Mouse (Mus musculus): ENCODE data around the gene Rgr. TPM values are rescaled to one million over a fixed set of nuclear protein-coding genes. Genes with fewer than 3 reads are reported as not detected.

The Rgr gene
- not detected in 2 replicates for polyA plus RNA-seq (2012)

GRCm38 (mm10) chr14:37048914-37049410, at the start of gene Rgr:
Rgr (minus strand) TSS chr14:37048964.
- TF ChIP-seq GATA1 (IDR thresholded peaks at IDR 0.05; ENCODE audit: low read length) = no peak

- TF ChIP-seq GATA1 (IDR thresholded peaks at IDR 0.05; ENCODE audit: low read length) = no peak
These were observed 49.3 kb upstream of the Rgr start, which contains the start of gene Cdhr1 for GRCm38 (mm10) chr14:37097956-37098530. Cdhr1 (minus strand) TSS chr14:37098347.

DNA sequence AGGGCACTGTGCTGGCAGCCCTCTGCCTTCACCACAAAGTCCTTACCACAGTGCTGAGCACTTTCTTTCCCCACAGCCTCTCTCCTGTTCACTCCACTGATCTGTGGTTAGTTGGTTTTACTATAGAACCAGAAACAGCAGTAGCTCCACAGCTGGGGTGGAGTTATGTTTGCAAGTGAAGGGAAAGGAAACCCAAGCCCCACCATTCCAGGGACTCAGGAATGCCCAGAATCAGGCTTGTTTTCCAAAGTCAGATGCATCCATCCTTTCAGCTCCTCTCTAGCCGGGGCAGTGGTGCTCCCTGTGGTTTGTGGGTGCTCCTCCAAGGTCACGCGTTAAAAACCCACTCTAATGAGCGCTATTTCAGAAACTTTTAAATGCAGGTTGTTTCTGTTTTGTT, 46.8 kb upstream of the Rgr start:
- TF ChIP-seq GATA1 (IDR thresholded peaks at IDR 0.05; ENCODE audit: low read length) = no peak

DNA sequence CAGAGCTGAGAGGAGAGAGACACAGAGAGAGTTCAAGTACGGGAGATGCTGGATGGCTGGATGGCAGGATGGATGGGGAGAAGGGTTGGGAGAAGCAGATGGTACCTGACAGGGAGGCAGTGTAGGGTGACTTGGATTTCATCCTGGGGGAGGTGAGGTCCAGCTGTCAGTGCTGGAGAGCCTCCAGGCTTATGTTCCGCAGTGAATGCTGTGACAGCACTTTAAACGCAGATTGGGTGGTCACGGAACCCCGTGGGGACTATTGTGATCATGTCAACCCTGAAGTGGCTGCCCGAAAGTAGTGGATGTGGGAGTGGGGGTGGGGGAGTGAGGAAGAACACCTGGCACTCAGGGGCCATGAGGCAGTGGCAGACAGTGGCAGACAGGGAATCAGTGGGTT, 45.7 kb upstream of the Rgr start:
- TF ChIP-seq GATA1 (IDR thresholded peaks at IDR 0.05; ENCODE audit: low read length) = no peak

GRCm38 (mm10) chr14:37083755-37084154, 35.0 kb upstream of the Rgr start:
- TF ChIP-seq GATA1 (IDR thresholded peaks at IDR 0.05; ENCODE audit: low read length) = no peak

DNA sequence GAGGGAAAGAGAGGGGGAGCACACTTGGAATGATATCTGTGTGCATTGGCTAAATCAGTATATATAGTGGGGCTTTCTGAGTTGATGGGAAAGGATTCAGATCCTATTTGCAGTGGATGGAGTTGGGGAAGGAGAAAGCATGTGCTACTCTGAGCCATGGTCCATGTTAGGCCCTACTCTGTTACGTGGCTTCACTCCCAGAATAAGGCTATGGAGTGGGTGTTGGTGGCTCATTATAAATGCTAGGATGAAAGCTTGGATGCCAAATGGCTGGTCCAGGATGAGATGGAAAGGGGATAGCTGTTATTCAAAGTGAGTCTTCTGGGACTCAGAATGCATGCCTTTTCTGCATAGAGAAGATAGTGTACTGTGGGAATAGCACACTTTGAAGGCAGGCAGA, 32.0 kb upstream of the Rgr start:
- TF ChIP-seq GATA1 (IDR thresholded peaks at IDR 0.05; ENCODE audit: low read length) = no peak

GRCm38 (mm10) chr14:37068516-37068915, 19.8 kb upstream of the Rgr start:
- TF ChIP-seq GATA1 (IDR thresholded peaks at IDR 0.05; ENCODE audit: low read length) = no peak

DNA sequence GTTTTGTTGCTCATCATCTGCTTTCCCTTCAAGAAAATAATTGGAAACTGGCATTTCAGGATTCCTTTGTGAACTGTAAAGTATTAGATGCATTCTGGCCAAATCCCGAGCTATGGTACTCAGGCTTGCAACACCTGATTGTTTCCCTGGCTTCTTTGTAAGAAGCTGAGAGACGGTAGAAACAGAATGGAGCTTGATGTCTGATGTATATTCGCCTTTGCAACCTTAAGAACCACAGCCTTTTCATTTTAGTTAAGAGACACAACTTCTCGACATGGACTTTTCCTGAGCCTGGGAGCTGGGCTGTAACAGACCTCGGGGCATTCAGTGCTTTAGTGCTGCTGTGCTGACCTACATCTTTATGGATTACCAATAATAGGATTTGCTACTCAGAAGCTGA, 18.9 kb upstream of the Rgr start, which contains the start of gene Lrit2:
Gene Lrit2, plus strand, starts transcription at position 301 of the 400 bp plus-strand sequence.
- TF ChIP-seq GATA1 (IDR thresholded peaks at IDR 0.05; ENCODE audit: low read length) = no peak

- no peak for TF ChIP-seq GATA1 (IDR thresholded peaks at IDR 0.05; ENCODE audit: low read length)
These were observed 17.9 kb upstream of the Rgr start for GRCm38 (mm10) chr14:37066636-37067035.

- no peak for TF ChIP-seq GATA1 (IDR thresholded peaks at IDR 0.05; ENCODE audit: low read length)
These were observed 16.1 kb upstream of the Rgr start for GRCm38 (mm10) chr14:37064849-37065248.

DNA sequence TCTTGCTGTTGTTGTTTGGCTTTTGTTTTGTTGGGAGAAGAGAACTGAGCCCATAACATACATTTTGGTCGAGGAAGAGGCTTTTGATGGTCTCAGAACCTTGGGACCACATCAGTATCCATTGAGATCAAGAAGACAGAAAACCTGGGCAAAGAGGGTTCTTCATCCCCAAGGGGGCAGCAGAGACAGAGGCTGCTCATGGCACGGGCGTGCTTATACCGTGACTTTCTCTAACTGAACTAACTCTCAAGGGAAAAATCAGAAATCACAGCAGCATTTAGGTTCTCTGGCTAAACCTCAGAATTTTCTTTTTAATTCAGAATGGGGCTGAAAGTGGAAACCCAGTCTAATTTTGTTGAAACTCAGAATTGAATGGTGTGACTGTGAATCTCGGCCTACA, 14.3 kb downstream of the Rgr start:
- no peak for TF ChIP-seq GATA1 (IDR thresholded peaks at IDR 0.05; ENCODE audit: low read length)

DNA sequence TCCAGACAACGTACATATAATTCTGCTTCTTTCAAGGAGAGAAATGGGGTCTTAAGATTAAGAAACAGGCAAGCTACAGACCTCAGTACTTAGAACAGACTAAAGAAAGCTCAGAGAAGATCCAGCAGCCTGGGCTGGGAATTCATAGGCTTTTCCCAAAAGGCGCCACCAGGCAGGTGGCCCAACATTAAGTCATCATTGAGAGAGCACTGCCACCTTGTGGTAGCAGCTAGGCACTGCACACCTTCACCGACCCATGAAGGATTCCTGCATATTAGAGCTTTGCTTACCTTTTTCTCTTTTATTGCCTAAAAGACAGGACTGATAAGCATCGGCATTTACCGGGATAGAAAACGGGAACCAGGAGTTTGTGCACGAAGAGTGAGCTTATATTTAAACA, 15.5 kb downstream of the Rgr start:
- no peak for TF ChIP-seq GATA1 (IDR thresholded peaks at IDR 0.05; ENCODE audit: low read length)

GRCm38 (mm10) chr14:37032481-37033104, 16.2 kb downstream of the Rgr start:
- TF ChIP-seq GATA1 (IDR thresholded peaks at IDR 0.05; ENCODE audit: low read length) = no peak

GRCm38 (mm10) chr14:37028555-37028954, 20.2 kb downstream of the Rgr start:
- TF ChIP-seq GATA1 (IDR thresholded peaks at IDR 0.05; ENCODE audit: low read length) = no peak

- TF ChIP-seq GATA1 (IDR thresholded peaks at IDR 0.05; ENCODE audit: low read length) = no peak
These were observed 20.8 kb downstream of the Rgr start for GRCm38 (mm10) chr14:37027951-37028350.

DNA sequence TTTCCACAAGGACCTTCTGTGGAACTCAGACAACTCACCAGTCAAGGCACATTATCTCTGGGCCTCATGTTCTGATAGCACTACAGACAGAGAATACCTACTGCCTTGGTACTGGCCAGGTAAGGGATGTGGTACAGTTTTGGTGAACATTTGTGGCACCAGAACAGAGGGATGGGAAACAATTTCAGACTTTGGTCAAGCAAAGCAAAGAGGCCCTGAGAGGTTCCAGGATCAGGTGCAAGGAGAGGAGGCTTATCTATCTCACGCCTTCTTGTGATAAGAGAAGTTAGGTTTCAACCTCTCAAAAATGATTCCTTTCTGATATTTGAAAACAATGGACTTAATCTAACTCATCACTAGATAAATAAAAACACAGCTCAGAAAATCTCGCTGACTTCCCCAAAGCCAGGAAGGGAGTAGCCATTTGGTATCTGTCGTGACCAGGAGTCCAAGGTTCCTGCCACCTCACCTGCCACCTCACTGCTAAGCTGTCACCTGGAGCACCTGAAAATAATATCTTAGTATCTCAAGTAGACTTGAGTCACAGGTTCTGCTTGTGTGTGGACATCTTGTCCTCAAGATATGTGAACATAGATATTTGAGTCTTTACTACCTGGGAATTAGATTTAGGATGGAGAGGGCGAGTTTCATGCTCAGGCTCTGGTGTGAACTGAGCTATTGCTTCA, 21.4 kb downstream of the Rgr start:
- TF ChIP-seq GATA1 (IDR thresholded peaks at IDR 0.05; ENCODE audit: low read length) = no peak

DNA sequence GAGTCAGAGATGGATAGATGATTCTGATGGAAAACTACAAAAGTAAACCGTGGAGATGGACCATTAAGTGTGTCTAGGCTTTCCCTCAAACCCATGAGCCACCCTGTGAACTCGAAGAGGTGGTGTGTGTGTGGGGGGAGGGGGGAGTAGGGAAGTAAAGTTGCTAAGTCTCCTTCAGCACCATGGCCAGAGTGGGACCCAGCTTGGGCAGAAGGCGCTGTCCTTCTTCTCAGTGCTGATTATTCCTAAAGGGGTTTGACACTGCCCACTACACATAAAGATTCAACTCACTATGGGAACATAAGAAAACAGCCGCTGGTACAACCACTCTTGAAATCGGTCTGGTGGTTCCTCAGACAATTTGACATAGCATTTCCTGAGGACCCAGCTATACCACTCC, 32.9 kb downstream of the Rgr start:
- no peak for TF ChIP-seq GATA1 (IDR thresholded peaks at IDR 0.05; ENCODE audit: low read length)
